Mouse (Mus musculus) neutrophil, adult 65 days (primary cell): Measurements from ENCODE around the gene Mgam. TPM values are rescaled to one million over a fixed set of nuclear protein-coding genes. Genes with fewer than 3 reads are reported as not detected.

Source experiments
- total RNA-seq: library from RNA; stranded (reverse); gene quantifications from 2 replicates; pipeline ENCODE4 v1.2.4, GENCODE M21; 2023

The Mgam gene
- total RNA-seq = 132 and 182 TPM in 2 replicates

DNA sequence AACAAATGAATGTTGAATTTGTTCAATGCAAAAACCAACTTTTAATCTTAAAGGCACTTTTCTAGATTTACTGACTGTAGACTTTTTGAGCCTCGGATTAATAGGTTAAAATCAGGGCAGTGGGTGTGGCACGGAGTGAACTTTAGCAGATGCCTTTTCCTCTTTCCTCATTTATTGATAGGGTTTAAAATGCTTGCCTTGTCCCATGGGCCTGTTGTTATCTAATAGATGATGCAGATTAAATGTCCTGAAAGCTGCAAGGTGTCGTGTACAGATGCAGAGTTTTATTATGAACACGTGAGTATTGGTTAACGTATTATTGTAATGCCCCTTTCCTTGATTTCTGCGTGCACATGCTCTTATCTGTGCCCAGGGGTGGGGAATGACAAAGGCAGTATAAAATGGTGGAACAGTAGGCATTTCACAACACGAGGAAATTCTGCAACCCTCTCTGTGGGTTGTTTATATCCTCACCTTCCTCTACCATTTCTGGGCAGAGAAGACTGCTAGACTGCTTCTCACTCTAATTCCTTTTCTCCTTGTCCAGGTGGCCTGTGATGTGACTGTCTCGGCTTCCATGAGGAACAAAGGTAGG, at the start of gene Mgam:
TSS of gene Mgam (plus strand) at position 426 of the 595 bp plus-strand sequence.

DNA sequence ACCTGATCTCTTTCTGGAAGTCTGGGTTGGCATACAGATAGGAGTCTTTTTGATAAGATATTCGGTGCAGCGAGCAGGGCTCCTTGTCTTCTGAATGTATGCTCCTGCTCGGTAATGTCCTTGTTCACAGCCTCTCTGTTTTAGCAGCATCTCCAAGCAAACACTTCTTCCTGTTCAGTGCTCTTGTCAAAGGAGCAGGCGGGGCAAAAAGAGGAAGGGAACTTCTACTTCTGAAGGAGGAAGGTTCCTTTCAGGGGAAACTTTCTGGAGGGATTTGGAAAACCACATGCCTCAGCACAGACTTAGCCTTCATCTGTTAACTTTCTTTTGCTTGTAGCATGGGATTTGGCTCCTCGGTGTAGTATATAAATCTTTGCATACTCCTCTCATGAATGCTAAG, 43.0 kb upstream of the Mgam start, which contains the start of gene Clec5a:
TSS of gene Clec5a (minus strand) at position 177 of the 400 bp plus-strand sequence.

DNA sequence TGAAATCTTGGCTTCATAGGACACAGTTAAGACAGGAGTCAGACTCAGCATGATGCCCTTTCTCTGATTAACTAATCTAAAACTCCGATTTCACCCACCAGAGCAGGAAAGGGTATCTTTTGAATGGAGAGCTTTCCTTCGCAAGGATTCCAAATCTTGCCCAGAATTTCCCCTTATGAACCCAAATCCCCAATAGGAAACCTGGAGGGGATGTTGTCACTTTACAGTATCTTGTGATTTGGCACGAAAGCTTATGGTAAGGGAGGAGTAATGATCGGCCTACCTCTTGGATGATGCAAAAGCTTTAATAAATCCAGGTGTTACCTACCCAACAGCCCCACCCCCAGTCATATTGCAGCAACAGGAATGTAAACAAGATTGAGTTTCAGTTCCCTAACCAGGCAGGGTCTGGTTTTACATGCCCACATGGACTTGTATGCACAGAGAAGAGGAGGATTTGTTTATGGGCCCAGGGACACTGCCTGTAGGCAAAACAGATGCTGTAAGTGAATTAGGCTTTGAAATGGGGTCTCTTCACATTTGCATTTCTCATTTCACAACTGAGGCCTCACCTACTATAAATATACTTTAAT, 15.3 kb upstream of the Mgam start, which contains the start of gene Tas2r138:
TSS of gene Tas2r138 (minus strand) at position 51 of the 593 bp plus-strand sequence.

Other genes starting within 250 kb of the Mgam start
- 13.0 and 20.3 TPM in 2 replicates for gene E330009J07Rik, start 192.7 kb upstream of the Mgam start, total RNA-seq
- not detected in 2 replicates for gene Wee2, start 189.7 kb upstream of the Mgam start, total RNA-seq
- gene Ssbp1, start 157.5 kb upstream of the Mgam start, total RNA-seq = 23.5 and 31.8 TPM in 2 replicates
- gene Tas2r137, start 137.6 kb upstream of the Mgam start, total RNA-seq = not detected in 2 replicates
- gene Tas2r108, start 135.3 kb upstream of the Mgam start, total RNA-seq = not detected in 2 replicates
- not detected in 2 replicates for gene Prss37, start 109.3 kb upstream of the Mgam start, total RNA-seq
- gene Olfr461, start 73.8 kb upstream of the Mgam start, total RNA-seq = 0.25 and 0.29 TPM in 2 replicates
- gene Olfr460, start 59.3 kb upstream of the Mgam start, total RNA-seq = not detected in 2 replicates
- gene Clec5a, start 43.0 kb upstream of the Mgam start, total RNA-seq = 219 and 231 TPM in 2 replicates
- gene Tas2r138, start 15.5 kb upstream of the Mgam start, total RNA-seq = not detected in 2 replicates